Mouse (Mus musculus): Measurements from ENCODE around the gene Jak3.

DNA sequence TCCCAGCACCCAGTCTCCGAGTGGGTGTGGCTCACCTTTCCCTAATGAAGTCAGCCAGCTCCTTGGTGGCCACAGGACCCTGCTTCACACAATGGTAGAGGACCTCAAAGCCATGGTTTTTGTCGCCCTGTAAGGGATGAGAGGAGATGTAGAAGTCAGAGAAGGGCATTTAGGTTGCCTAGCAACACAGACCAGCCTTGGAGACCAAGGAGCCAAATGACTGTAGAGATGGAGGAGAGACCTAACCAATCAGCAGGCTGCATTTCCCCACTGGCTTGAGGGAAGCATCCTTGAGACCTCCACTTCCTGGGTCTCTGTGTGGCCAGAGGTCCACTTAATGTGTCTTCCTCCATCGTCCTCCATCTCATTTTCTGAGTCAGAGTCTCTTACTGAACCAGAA, 42.2 kb downstream of the Jak3 start:
- no peak for TF ChIP-seq CTCF (IDR thresholded peaks at IDR 0.05; ENCODE audit: low read depth)
- TF ChIP-seq EP300 (IDR thresholded peaks at IDR 0.05; ENCODE audit: low read depth) = no peak
